Mouse (Mus musculus) megakaryocyte, embryonic 14.5 days (primary cell): ENCODE data around the gene Rbks. TPM values are rescaled to one million over a fixed set of nuclear protein-coding genes. Genes with fewer than 3 reads are reported as not detected.
"Not testable (repeated sequence)": the region's sequence is repeated elsewhere in the genome, so short reads cannot be mapped to it uniquely, and the experiment has no call there.

ENCODE experiments used
- H3K27me3 ChIP-seq: replicated peaks from 2 replicates; pipeline ENCODE3; 2012; ENCODE audit warnings: inconsistent platforms
- H3K36me3 ChIP-seq: replicated peaks from 2 replicates; pipeline ENCODE3; 2012; ENCODE audit warnings: low read length, inconsistent platforms, mixed read lengths
- H3K4me1 ChIP-seq: 2 replicates; pipeline ENCODE4 v1.6.1; 2012; ENCODE audit warnings: inconsistent platforms
- H3K4me3 ChIP-seq: replicated peaks from 2 replicates; pipeline ENCODE3; 2012; ENCODE audit warnings: moderate library complexity, mild to moderate bottlenecking, inconsistent platforms
- H3K9me3 ChIP-seq: 2 replicates; pipeline ENCODE4 v1.6.1; 2012; ENCODE audit warnings: inconsistent platforms
- FLI1 ChIP-seq: IDR thresholded peaks from 2 replicates; pipeline ENCODE4 v1.6.1; 2012; ENCODE audit warnings: low read length, inconsistent platforms, mixed read lengths
- GATA1 ChIP-seq: IDR thresholded peaks from 3 replicates; pipeline ENCODE4 v1.6.1; 2012; ENCODE audit warnings: mixed read lengths, low read length, inconsistent platforms, borderline replicate concordance
- polyA plus RNA-seq: library from polyadenylated mRNA; stranded (reverse); fragments of >175 nt; gene quantifications from 2 replicates; pipeline ENCODE4 v1.2.3, GENCODE M21; 2012; ENCODE audit warnings: low replicate concordance; ENCODE audit not compliant: insufficient read depth

The Rbks gene
- polyA plus RNA-seq, 1 experiment, result 7.9 TPM

GRCm38 (mm10) chr5:31602377-31602776 lies 95.0 kb downstream of the Rbks start:
- Histone ChIP-seq H3K36me3 (peaks cover 39% of the 10 kb centered on the region), H3K4me3 (peak overlapping the region; percentile 86), H3K9me3 (0 out of 2 replicates have a peak, but pooled peaks cover 6% of the 10 kb centered on the region), H3K27me3 (no peaks in the 10 kb centered on the region), H3K4me1 (peaks cover 89% of the 10 kb centered on the region)
- TF ChIP-seq FLI1, result 0 out of 2 replicates have a peak, but pooled peaks have one; percentile 31
- no peak for TF ChIP-seq GATA1

GRCm38 (mm10) chr5:31601162-31601722 lies 96.2 kb downstream of the Rbks start:
- Histone ChIP-seq H3K4me3 (no peak overlapping the region), H3K27me3 (no peaks in the 10 kb centered on the region), H3K4me1 (peaks cover 97% of the 10 kb centered on the region), H3K36me3 (peaks cover 32% of the 10 kb centered on the region), H3K9me3 (0 out of 2 replicates have a peak, but pooled peaks cover 6% of the 10 kb centered on the region)
- TF ChIP-seq FLI1, result no peak
- no peak for TF ChIP-seq GATA1

GRCm38 (mm10) chr5:31599161-31599560 lies 98.3 kb downstream of the Rbks start:
- H3K27me3 ChIP-seq, result no peaks in the 10 kb centered on the region
- TF ChIP-seq FLI1 (no peak), GATA1 (no peak)
- H3K4me1 ChIP-seq, result peaks cover 90% of the 10 kb centered on the region
- H3K9me3 ChIP-seq, result 0 out of 2 replicates have a peak, but pooled peaks cover 5% of the 10 kb centered on the region
- H3K4me3 ChIP-seq, result peak overlapping the region; percentile 19
- H3K36me3 ChIP-seq, result peaks cover 19% of the 10 kb centered on the region

GRCm38 (mm10) chr5:31598579-31598978 lies 98.8 kb downstream of the Rbks start:
- Histone ChIP-seq H3K27me3 (no peaks in the 10 kb centered on the region), H3K36me3 (peaks cover 14% of the 10 kb centered on the region), H3K4me3 (no peak overlapping the region), H3K9me3 (no peaks in the 10 kb centered on the region), H3K4me1 (peaks cover 87% of the 10 kb centered on the region)
- TF ChIP-seq FLI1, result no peak
- no peak for TF ChIP-seq GATA1

- TF ChIP-seq FLI1, result no peak
- no peak for TF ChIP-seq GATA1
- Histone ChIP-seq H3K9me3 (no peaks in the 10 kb centered on the region), H3K27me3 (no peaks in the 10 kb centered on the region), H3K36me3 (peaks cover 13% of the 10 kb centered on the region), H3K4me1 (peaks cover 88% of the 10 kb centered on the region), H3K4me3 (no peak overlapping the region)
Observed at GRCm38 (mm10) chr5:31598121-31598520, 99.3 kb downstream of the Rbks start.

GRCm38 (mm10) chr5:31597430-31597944 lies 99.9 kb downstream of the Rbks start:
- no peaks in the 10 kb centered on the region for H3K9me3 ChIP-seq
- no peaks in the 10 kb centered on the region for H3K27me3 ChIP-seq
- peaks cover 82% of the 10 kb centered on the region for H3K4me1 ChIP-seq
- TF ChIP-seq GATA1 (no peak), FLI1 (no peak)
- H3K4me3 ChIP-seq, result peak overlapping the region; percentile 91
- H3K36me3 ChIP-seq, result peaks cover 13% of the 10 kb centered on the region

GRCm38 (mm10) chr5:31596481-31597429 lies 100.7 kb downstream of the Rbks start, which contains the start of gene Mrpl33:
TSS of gene Mrpl33 (plus strand) at chr5:31596935.
- peaks cover 13% of the 10 kb centered on the region for H3K36me3 ChIP-seq

GRCm38 (mm10) chr5:31595868-31596267 lies 101.6 kb downstream of the Rbks start:
- TF ChIP-seq GATA1, result no peak
- TF ChIP-seq FLI1, result no peak
- H3K4me1 ChIP-seq, result peaks cover 66% of the 10 kb centered on the region
- H3K9me3 ChIP-seq, result no peaks in the 10 kb centered on the region
- peak overlapping the region; percentile 44 for H3K4me3 ChIP-seq
- peaks cover 13% of the 10 kb centered on the region for H3K36me3 ChIP-seq
- no peaks in the 10 kb centered on the region for H3K27me3 ChIP-seq

More at GRCm38 (mm10) chr5:31596481-31597429, 100.7 kb downstream of the Rbks start, which contains the start of gene Mrpl33:
- no peaks in the 10 kb centered on the region for H3K9me3 ChIP-seq
- H3K4me1 ChIP-seq, result peaks cover 75% of the 10 kb centered on the region
- H3K27me3 ChIP-seq, result no peaks in the 10 kb centered on the region
- TF ChIP-seq GATA1, result no peak
- TF ChIP-seq FLI1, result no peak
- peak within 1 kb of the TSS; percentile 91 for H3K4me3 ChIP-seq

- Histone ChIP-seq H3K9me3 (peaks cover 15% of the 10 kb centered on the region), H3K36me3 (peaks cover 6% of the 10 kb centered on the region), H3K4me3 (no peak overlapping the region), H3K4me1 (peaks cover 23% of the 10 kb centered on the region), H3K27me3 (peaks cover 5% of the 10 kb centered on the region)
- TF ChIP-seq GATA1 (no peak), FLI1 (no peak)
Observed at GRCm38 (mm10) chr5:31591122-31591521, 106.3 kb downstream of the Rbks start.

- Histone ChIP-seq H3K27me3 (peaks cover 5% of the 10 kb centered on the region), H3K4me3 (no peak overlapping the region), H3K4me1 (peaks cover 10% of the 10 kb centered on the region), H3K36me3 (peaks cover 6% of the 10 kb centered on the region), H3K9me3 (peaks cover 15% of the 10 kb centered on the region)
- no peak for TF ChIP-seq GATA1
- TF ChIP-seq FLI1, result no peak
Observed at GRCm38 (mm10) chr5:31589711-31590319, 107.6 kb downstream of the Rbks start.

GRCm38 (mm10) chr5:31588672-31589071 lies 108.8 kb downstream of the Rbks start:
- Histone ChIP-seq H3K36me3 (peaks cover 12% of the 10 kb centered on the region), H3K9me3 (peaks cover 25% of the 10 kb centered on the region)
- not testable (repeated sequence) for H3K4me1 ChIP-seq, H3K27me3 ChIP-seq, H3K4me3 ChIP-seq
